Mouse (Mus musculus): ENCODE data around the gene Olfr811. TPM values are rescaled to one million over a fixed set of nuclear protein-coding genes. Genes with fewer than 3 reads are reported as not detected.

The Olfr811 gene
- not detected in 2 replicates for total RNA-seq (2015)
- not detected in 2 replicates for total RNA-seq (2017)

DNA sequence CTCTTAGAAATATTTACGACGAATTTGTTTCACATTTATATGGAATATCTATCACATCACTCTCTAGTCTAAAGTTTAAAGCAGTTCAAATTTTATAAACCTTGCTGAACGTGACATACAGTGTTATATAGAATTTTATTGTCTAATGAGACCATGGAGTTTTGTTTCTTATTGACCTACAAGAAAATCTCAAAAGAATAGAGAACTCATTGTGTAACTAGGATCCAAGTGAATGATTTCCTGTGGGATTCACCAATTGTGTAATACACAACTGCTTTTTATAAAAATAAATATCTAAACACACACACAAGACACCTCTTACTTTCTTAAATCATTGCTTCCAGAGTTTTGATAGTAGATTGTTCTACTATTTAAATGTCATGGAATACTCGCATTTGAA lies at the start of gene Olfr811:
Gene Olfr811 (minus strand): TSS at position 101 of the 400 bp plus-strand sequence.
- no peak for ATAC-seq (ENCODE audit: poor library complexity, severe bottlenecking)

DNA sequence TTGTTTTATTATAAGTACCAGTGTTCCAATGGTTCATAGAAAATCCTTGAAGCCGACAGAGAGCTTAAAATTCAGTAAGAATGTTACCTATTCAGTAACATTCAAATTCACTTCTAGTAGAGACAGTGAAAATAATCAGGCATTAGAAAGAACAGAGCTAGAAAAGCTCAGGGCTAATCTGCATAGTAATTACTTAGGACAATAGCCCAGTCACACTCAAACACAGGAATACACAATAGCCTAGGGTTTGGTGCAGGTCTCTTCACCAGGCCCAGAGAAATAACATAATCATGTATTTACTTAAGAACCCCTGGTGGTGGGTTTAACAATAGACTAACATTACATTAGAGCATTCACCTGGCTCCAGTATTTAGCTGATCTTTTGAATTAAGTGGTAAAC lies 43.1 kb upstream of the Olfr811 start:
- no peak for ATAC-seq (ENCODE audit: poor library complexity, severe bottlenecking)

DNA sequence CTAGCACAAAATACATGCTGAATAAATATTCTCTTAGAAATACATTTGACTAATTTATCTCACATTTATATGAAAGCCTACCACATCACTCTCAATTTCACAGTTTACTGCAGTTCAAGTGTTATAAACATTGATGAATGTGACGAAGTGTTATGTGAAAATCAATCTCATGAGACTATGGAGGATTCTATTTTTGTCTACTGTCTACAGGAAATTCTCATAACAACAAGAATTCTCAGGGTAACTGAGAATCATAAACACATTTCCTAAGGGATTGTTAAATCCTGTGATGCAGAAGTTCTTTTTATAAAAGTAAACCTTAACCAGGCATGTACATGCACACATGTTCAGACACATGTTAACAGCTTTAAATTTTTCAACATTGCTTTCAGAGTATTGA lies 41.8 kb upstream of the Olfr811 start, which contains the start of gene Olfr812:
Gene Olfr812 (minus strand): TSS at position 101 of the 400 bp plus-strand sequence.
- ATAC-seq (ENCODE audit: poor library complexity, severe bottlenecking): no peak

DNA sequence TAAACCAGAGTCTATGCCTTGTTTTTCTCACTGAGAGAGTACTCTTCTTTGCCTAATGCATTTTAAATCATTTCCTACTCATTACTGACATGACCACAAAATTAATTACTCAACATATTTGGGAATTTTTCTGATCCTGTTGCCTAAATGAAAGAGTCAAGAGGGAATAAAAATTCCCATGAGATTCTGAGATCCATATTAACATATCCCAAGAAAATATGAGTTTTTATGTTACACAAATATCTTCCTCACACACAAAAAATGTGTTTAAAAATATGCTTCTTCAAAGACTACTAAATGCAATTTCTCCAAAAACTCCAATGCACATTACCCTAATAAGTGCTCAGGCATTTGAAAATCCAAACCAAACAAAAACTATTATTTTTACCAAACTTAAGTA lies 9.4 kb downstream of the Olfr811 start, which contains the start of gene Olfr810:
Gene Olfr810 (minus strand): TSS at position 101 of the 400 bp plus-strand sequence.
- no peak for ATAC-seq (ENCODE audit: poor library complexity, severe bottlenecking)

DNA sequence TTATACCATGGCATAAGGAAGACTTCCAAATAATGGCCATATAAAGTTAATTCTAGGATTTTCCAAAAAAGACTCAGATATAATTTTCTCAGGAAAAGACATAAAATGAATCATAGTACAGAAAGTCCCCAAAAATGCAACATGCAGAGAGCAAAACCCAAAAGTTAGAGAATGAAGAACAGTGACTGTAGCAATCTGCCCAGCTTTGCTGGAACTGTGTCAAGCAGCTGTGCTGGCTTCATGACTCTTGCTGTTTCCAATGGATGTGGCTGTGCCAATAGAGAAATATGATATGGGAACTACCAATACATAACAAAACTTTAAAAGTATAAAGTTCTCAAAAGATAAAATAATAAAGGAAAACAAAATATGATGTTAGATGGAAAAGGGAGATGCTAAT lies 26.1 kb downstream of the Olfr811 start:
- ATAC-seq (ENCODE audit: poor library complexity, severe bottlenecking): no peak

DNA sequence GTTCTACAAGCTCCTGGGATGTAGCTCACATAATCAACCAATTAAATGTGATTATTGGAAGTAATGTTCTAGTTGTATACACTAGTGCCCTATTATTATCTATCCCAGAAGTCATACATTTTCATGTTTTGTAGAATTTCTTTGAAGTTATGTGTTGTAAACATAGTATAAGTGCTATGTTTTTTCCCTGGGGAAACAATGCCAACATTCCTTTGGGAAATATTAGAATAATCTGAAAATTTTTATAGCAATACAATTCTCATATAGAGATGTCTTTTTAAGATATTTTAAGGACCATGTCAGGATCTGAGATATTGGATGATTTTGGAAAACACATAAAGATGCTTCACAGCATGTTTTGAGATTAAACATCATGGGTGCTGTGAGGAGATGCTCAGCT lies 29.9 kb downstream of the Olfr811 start, which contains the start of gene Olfr809:
Gene Olfr809 (plus strand): TSS at position 301 of the 400 bp plus-strand sequence.
- ATAC-seq (ENCODE audit: poor library complexity, severe bottlenecking): no peak

DNA sequence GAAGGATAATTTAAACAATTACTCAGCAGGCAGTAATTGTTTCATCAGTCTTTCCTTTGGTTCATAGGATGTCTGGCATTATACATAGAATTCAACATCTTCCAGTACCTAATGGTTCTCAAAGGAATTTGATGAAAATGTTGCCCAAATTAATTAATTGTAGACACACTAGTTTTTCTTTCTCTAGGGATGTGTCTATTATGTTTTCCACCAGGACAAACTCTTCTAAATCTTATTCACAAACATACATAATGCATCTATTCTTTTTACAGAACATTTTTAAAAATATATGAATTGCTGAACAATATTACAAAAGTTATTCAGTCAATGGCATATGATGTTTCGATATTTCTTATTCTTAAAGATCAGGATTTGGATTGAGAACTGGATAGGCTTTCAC lies 39.0 kb downstream of the Olfr811 start, which contains the start of gene Olfr808:
Gene Olfr808 (plus strand): TSS at position 301 of the 400 bp plus-strand sequence.
- no peak for ATAC-seq (ENCODE audit: poor library complexity, severe bottlenecking)

DNA sequence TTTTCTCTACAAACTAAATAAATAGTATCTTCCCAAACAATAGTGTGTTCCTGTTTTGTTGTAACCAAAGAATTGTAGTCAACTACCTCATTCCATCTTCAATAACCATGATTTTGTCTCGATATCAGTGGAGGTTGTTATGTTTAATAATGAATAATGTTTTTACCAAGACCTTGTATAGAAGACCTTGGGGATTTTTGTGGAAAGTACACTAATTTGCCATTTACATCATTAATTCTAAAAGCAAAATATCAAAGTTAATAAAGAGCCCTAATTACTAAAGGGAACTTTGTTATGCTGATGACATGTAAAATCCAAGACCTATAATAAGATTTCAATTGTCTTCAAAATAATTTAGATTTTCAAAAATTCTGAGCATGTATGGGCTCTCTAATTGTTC lies 46.5 kb downstream of the Olfr811 start, which contains the start of gene Olfr807:
Gene Olfr807 (minus strand): TSS at position 101 of the 400 bp plus-strand sequence.
- ATAC-seq (ENCODE audit: poor library complexity, severe bottlenecking): no peak

Other genes with a start within 250 kb of the Olfr811 start
- gene Olfr794, start 236.7 kb downstream of the Olfr811 start, total RNA-seq (2015): not detected in 2 replicates
- gene Olfr794, start 236.7 kb downstream of the Olfr811 start, total RNA-seq (2017): not detected in 2 replicates
- not detected in 2 replicates for gene Olfr796, start 191.8 kb downstream of the Olfr811 start, total RNA-seq (2015)
- gene Olfr796, start 191.8 kb downstream of the Olfr811 start, total RNA-seq (2017): not detected in 2 replicates
- gene Olfr798, start 176.5 kb downstream of the Olfr811 start, total RNA-seq (2015): not detected in 2 replicates
- gene Olfr798, start 176.5 kb downstream of the Olfr811 start, total RNA-seq (2017): not detected in 2 replicates
- not detected in 2 replicates for gene Olfr799, start 166.9 kb downstream of the Olfr811 start, total RNA-seq (2015)
- gene Olfr799, start 166.9 kb downstream of the Olfr811 start, total RNA-seq (2017): not detected in 2 replicates
- gene Olfr800, start 146.7 kb downstream of the Olfr811 start, total RNA-seq (2015): not detected in 2 replicates
- not detected in 2 replicates for gene Olfr800, start 146.7 kb downstream of the Olfr811 start, total RNA-seq (2017)
- gene Olfr801, start 130.5 kb downstream of the Olfr811 start, total RNA-seq (2015): not detected in 2 replicates
- not detected in 2 replicates for gene Olfr801, start 130.5 kb downstream of the Olfr811 start, total RNA-seq (2017)
- gene Olfr802, start 116.2 kb downstream of the Olfr811 start, total RNA-seq (2015): not detected in 2 replicates
- not detected in 2 replicates for gene Olfr802, start 116.2 kb downstream of the Olfr811 start, total RNA-seq (2017)
- gene Olfr803, start 110.1 kb downstream of the Olfr811 start, total RNA-seq (2015): not detected in 2 replicates
- not detected in 2 replicates for gene Olfr803, start 110.1 kb downstream of the Olfr811 start, total RNA-seq (2017)
- not detected in 2 replicates for gene Olfr804, start 101.2 kb downstream of the Olfr811 start, total RNA-seq (2015)
- not detected in 2 replicates for gene Olfr804, start 101.2 kb downstream of the Olfr811 start, total RNA-seq (2017)
- gene Olfr805, start 75.0 kb downstream of the Olfr811 start, total RNA-seq (2015): not detected in 2 replicates
- not detected in 2 replicates for gene Olfr805, start 75.0 kb downstream of the Olfr811 start, total RNA-seq (2017)
- gene Olfr806, start 62.5 kb downstream of the Olfr811 start, total RNA-seq (2015): not detected in 2 replicates
- not detected in 2 replicates for gene Olfr806, start 62.5 kb downstream of the Olfr811 start, total RNA-seq (2017)
- gene Olfr807, start 46.6 kb downstream of the Olfr811 start, total RNA-seq (2015): not detected in 2 replicates
- gene Olfr807, start 46.6 kb downstream of the Olfr811 start, total RNA-seq (2017): not detected in 2 replicates
- not detected in 2 replicates for gene Olfr808, start 38.9 kb downstream of the Olfr811 start, total RNA-seq (2015)
- not detected in 2 replicates for gene Olfr808, start 38.9 kb downstream of the Olfr811 start, total RNA-seq (2017)
- gene Olfr809, start 29.8 kb downstream of the Olfr811 start, total RNA-seq (2015): not detected in 2 replicates
- not detected in 2 replicates for gene Olfr809, start 29.8 kb downstream of the Olfr811 start, total RNA-seq (2017)
- not detected in 2 replicates for gene Olfr810, start 9.5 kb downstream of the Olfr811 start, total RNA-seq (2015)
- gene Olfr810, start 9.5 kb downstream of the Olfr811 start, total RNA-seq (2017): not detected in 2 replicates
- not detected in 2 replicates for gene Olfr812, start 41.7 kb upstream of the Olfr811 start, total RNA-seq (2015)
- gene Olfr812, start 41.7 kb upstream of the Olfr811 start, total RNA-seq (2017): not detected in 2 replicates
- gene Olfr813, start 51.0 kb upstream of the Olfr811 start, total RNA-seq (2015): not detected in 2 replicates
- gene Olfr813, start 51.0 kb upstream of the Olfr811 start, total RNA-seq (2017): not detected in 2 replicates
- not detected in 2 replicates for gene Olfr814, start 75.5 kb upstream of the Olfr811 start, total RNA-seq (2015)
- gene Olfr814, start 75.5 kb upstream of the Olfr811 start, total RNA-seq (2017): not detected in 2 replicates
- gene Olfr815, start 101.5 kb upstream of the Olfr811 start, total RNA-seq (2015): not detected in 2 replicates
- not detected in 2 replicates for gene Olfr815, start 101.5 kb upstream of the Olfr811 start, total RNA-seq (2017)
- not detected in 2 replicates for gene Olfr816, start 111.2 kb upstream of the Olfr811 start, total RNA-seq (2015)
- not detected in 2 replicates for gene Olfr816, start 111.2 kb upstream of the Olfr811 start, total RNA-seq (2017)
- gene Olfr818, start 144.7 kb upstream of the Olfr811 start, total RNA-seq (2015): not detected in 2 replicates
- not detected in 2 replicates for gene Olfr818, start 144.7 kb upstream of the Olfr811 start, total RNA-seq (2017)
- gene Olfr819, start 162.9 kb upstream of the Olfr811 start, total RNA-seq (2015): not detected in 2 replicates
- gene Olfr819, start 162.9 kb upstream of the Olfr811 start, total RNA-seq (2017): not detected in 2 replicates
- gene Olfr247, start 171.7 kb upstream of the Olfr811 start, total RNA-seq (2015): not detected in 2 replicates
- gene Olfr247, start 171.7 kb upstream of the Olfr811 start, total RNA-seq (2017): not detected in 2 replicates
- gene Gm10310, start 180.7 kb upstream of the Olfr811 start, total RNA-seq (2015): not detected in 2 replicates
- gene Gm10310, start 180.7 kb upstream of the Olfr811 start, total RNA-seq (2017): not detected in 2 replicates
- not detected in 2 replicates for gene Olfr820, start 208.2 kb upstream of the Olfr811 start, total RNA-seq (2015)
- gene Olfr820, start 208.2 kb upstream of the Olfr811 start, total RNA-seq (2017): not detected in 2 replicates
- gene Olfr821, start 226.0 kb upstream of the Olfr811 start, total RNA-seq (2015): not detected in 2 replicates
- gene Olfr821, start 226.0 kb upstream of the Olfr811 start, total RNA-seq (2017): not detected in 2 replicates